Mouse (Mus musculus) neural tube, embryonic 15.5 days (tissue): ENCODE data around the gene Pcyox1. TPM values are rescaled to one million over a fixed set of nuclear protein-coding genes. Genes with fewer than 3 reads are reported as not detected.

Source experiments
- ATAC-seq: fragments of 200-750 bp; cut with Nextera tagmentation; 2 replicates; pipeline ENCODE4 v1.8.0; 2017; ENCODE audit warnings: mild to moderate bottlenecking, moderate TSS enrichment, moderate library complexity; ENCODE audit not compliant: low FRiP score
- H3K27ac ChIP-seq: fragments of 300-500 bp; sonication (generic); replicated peaks from 2 replicates; pipeline ENCODE4 v1.5.1; 2015; ENCODE audit warnings: mild to moderate bottlenecking, inconsistent platforms
- H3K27me3 ChIP-seq: fragments of 300-500 bp; sonication (generic); replicated peaks from 2 replicates; pipeline ENCODE4 v1.6.1; 2015; ENCODE audit warnings: inconsistent platforms
- H3K36me3 ChIP-seq: fragments of 300-500 bp; sonication (generic); 2 replicates; pipeline ENCODE4 v1.6.1; 2015; ENCODE audit warnings: inconsistent platforms
- H3K4me1 ChIP-seq: fragments of 300-500 bp; sonication (generic); 2 replicates; pipeline ENCODE4 v1.6.1; 2015; ENCODE audit warnings: inconsistent platforms
- H3K4me2 ChIP-seq: fragments of 300-500 bp; sonication (generic); 2 replicates; pipeline ENCODE4 v1.6.1; 2015; ENCODE audit warnings: inconsistent platforms, mild to moderate bottlenecking, moderate library complexity
- H3K4me3 ChIP-seq: fragments of 300-500 bp; sonication (generic); replicated peaks from 2 replicates; pipeline ENCODE4 v1.5.1; 2015; ENCODE audit warnings: mild to moderate bottlenecking, inconsistent platforms
- H3K9ac ChIP-seq: fragments of 300-500 bp; sonication (generic); replicated peaks from 2 replicates; pipeline ENCODE4 v1.6.1; 2015; ENCODE audit warnings: mild to moderate bottlenecking, inconsistent platforms
- H3K9me3 ChIP-seq: fragments of 300-500 bp; sonication (generic); replicated peaks from 2 replicates; pipeline ENCODE4 v1.6.1; 2016; ENCODE audit warnings: inconsistent platforms
- WGBS: fragments of 180-500 bp; shearing (Covaris S2); methylation state at CpG from one replicate; pipeline ENCODE4 v1.1.7; 2015; ENCODE audit warnings: mixed read lengths; 5-methylcytosine and 5-hydroxymethylcytosine counted together
- polyA plus RNA-seq: library from polyadenylated mRNA; unstranded; fragments of >200 nt; fragmentation: Nextera tagmentation; extraction: Ambion mirVana; gene quantifications from 2 replicates; pipeline ENCODE4 v1.2.1, GENCODE M21; 2015

The Pcyox1 gene
- 79.8 and 89.6 TPM in 2 replicates for polyA plus RNA-seq

GRCm38 (mm10) chr6:86396581-86397256 is at the start of gene Pcyox1:
Gene Pcyox1 (minus strand): TSS chr6:86397154.
- Histone ChIP-seq H3K9ac (peak within 1 kb of the TSS; percentile 99), H3K4me3 (peak within 1 kb of the TSS; percentile 98), H3K9me3 (no peaks in the 10 kb centered on the region), H3K27me3 (no peaks in the 10 kb centered on the region), H3K4me2 (peak within 1 kb of the TSS; percentile 82), H3K4me1 (peaks cover 42% of the 10 kb centered on the region), H3K27ac (peak within 1 kb of the TSS; percentile 96), H3K36me3 (peaks cover 13% of the 10 kb centered on the region)
- under 1% methylated on average over 50 of the region's 51 CpGs for WGBS
- peak; percentile 94 for ATAC-seq

- H3K27ac ChIP-seq, result no peak overlapping the region
- no peaks in the 10 kb centered on the region for H3K27me3 ChIP-seq
- H3K9me3 ChIP-seq, result no peaks in the 10 kb centered on the region
- 96% methylated on average over 18 of the region's 18 CpGs for WGBS
- no peaks in the 10 kb centered on the region for H3K4me1 ChIP-seq
- ATAC-seq, result no peak
- no peak overlapping the region for H3K4me3 ChIP-seq
- peaks cover 57% of the 10 kb centered on the region for H3K36me3 ChIP-seq
- no peak overlapping the region for H3K4me2 ChIP-seq
- H3K9ac ChIP-seq, result no peak overlapping the region
These were observed 48.6 kb upstream of the Pcyox1 start for GRCm38 (mm10) chr6:86445551-86445950.

GRCm38 (mm10) chr6:86441571-86441970 is 44.6 kb upstream of the Pcyox1 start:
- Histone ChIP-seq H3K9me3 (no peaks in the 10 kb centered on the region), H3K27me3 (no peaks in the 10 kb centered on the region), H3K4me3 (no peak overlapping the region), H3K4me2 (no peak overlapping the region), H3K4me1 (peaks cover 14% of the 10 kb centered on the region), H3K9ac (no peak overlapping the region), H3K27ac (no peak overlapping the region), H3K36me3 (peaks cover 34% of the 10 kb centered on the region)
- no peak for ATAC-seq
- WGBS, result 95% methylated on average over 10 of the region's 10 CpGs

- 89% methylated on average over 1 of the region's 1 CpGs for WGBS
- H3K9me3 ChIP-seq, result no peaks in the 10 kb centered on the region
- no peaks in the 10 kb centered on the region for H3K27me3 ChIP-seq
- peaks cover 14% of the 10 kb centered on the region for H3K4me1 ChIP-seq
- peak overlapping the region; percentile 78 for H3K4me2 ChIP-seq
- ATAC-seq, result no peak
- peak overlapping the region; percentile 96; the same call in 1 of the 2 replicates for H3K27ac ChIP-seq
- H3K36me3 ChIP-seq, result peaks cover 39% of the 10 kb centered on the region
- H3K9ac ChIP-seq, result peak overlapping the region; percentile 87; the same call in 1 of the 2 replicates
- peak overlapping the region; percentile 85 for H3K4me3 ChIP-seq
These were observed 42.6 kb upstream of the Pcyox1 start for GRCm38 (mm10) chr6:86439531-86439930.

- Histone ChIP-seq H3K9ac (peak overlapping the region; percentile 87), H3K36me3 (peaks cover 39% of the 10 kb centered on the region), H3K4me1 (peaks cover 14% of the 10 kb centered on the region), H3K27ac (peak overlapping the region; percentile 96), H3K4me3 (peak overlapping the region; percentile 85), H3K9me3 (no peaks in the 10 kb centered on the region), H3K4me2 (peak overlapping the region; percentile 78), H3K27me3 (no peaks in the 10 kb centered on the region)
- no peak for ATAC-seq
- WGBS, result 6% methylated on average over 13 of the region's 13 CpGs
These were observed 42.2 kb upstream of the Pcyox1 start for GRCm38 (mm10) chr6:86439119-86439496.

- Histone ChIP-seq H3K4me1 (peaks cover 14% of the 10 kb centered on the region), H3K9ac (peak within 1 kb of the TSS; percentile 87), H3K9me3 (no peaks in the 10 kb centered on the region), H3K4me3 (peak within 1 kb of the TSS; percentile 85), H3K36me3 (peaks cover 39% of the 10 kb centered on the region), H3K27ac (peak within 1 kb of the TSS; percentile 96), H3K27me3 (no peaks in the 10 kb centered on the region), H3K4me2 (peak within 1 kb of the TSS; percentile 78)
- peak; percentile 96 for ATAC-seq
- WGBS, result under 1% methylated on average over 59 of the region's 59 CpGs
These were observed 41.5 kb upstream of the Pcyox1 start, which contains the start of gene C87436 for GRCm38 (mm10) chr6:86438272-86439118. Gene C87436 (plus strand): TSS chr6:86438374.

DNA sequence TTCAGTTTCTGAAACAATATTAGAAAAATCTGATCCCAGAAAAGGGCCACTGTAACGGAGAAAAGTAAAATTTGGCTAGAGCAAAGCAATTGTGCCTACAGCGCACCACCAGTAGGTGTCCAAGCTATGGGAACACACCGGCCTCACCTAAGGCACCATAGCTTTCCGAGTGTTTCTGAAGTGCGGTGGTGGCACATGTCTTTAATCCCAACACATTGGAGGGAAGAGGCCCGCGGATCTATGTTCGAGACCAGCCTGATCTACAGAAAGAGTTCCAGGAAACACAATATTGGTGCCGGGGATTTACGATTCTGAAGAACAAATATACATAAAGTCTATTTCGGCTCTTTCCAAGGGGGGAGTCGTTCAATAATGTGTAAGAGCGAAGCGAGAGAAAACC is 40.8 kb upstream of the Pcyox1 start:
- H3K36me3 ChIP-seq, result peaks cover 40% of the 10 kb centered on the region
- no peaks in the 10 kb centered on the region for H3K9me3 ChIP-seq
- peak overlapping the region; percentile 78 for H3K4me2 ChIP-seq
- H3K27ac ChIP-seq, result peak overlapping the region; percentile 96
- H3K4me3 ChIP-seq, result peak overlapping the region; percentile 85
- peaks cover 14% of the 10 kb centered on the region for H3K4me1 ChIP-seq
- ATAC-seq, result peak; percentile 43
- 3% methylated on average over 14 of the region's 14 CpGs for WGBS
- no peaks in the 10 kb centered on the region for H3K27me3 ChIP-seq
- peak overlapping the region; percentile 87 for H3K9ac ChIP-seq

DNA sequence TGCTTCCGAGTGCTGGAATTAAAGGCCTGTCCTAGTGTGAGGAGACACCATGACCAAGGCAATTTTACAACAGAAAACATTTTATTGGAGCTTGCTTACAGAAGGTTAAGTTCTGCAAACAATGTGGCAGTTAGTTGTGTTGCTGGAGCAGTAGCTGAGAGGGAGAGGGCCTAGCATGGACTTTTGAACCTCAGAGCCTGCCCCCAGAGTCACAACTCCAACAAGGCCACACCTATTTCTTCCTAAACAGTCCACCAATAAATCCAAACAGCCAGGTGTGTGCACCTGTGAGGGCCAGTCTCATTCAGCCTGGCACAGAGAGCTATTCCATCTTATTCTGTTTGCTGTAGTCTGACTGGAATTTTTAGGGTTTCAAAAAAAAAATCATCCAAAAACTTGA is 36.7 kb upstream of the Pcyox1 start:
- Histone ChIP-seq H3K4me3 (no peak overlapping the region), H3K4me2 (no peak overlapping the region), H3K27me3 (no peaks in the 10 kb centered on the region), H3K9ac (no peak overlapping the region), H3K4me1 (0 out of 2 replicates have a peak, but pooled peaks cover 4% of the 10 kb centered on the region), H3K9me3 (no peaks in the 10 kb centered on the region), H3K36me3 (peaks cover 66% of the 10 kb centered on the region), H3K27ac (no peak overlapping the region)
- no peak for ATAC-seq
- WGBS, result 93% methylated on average over 1 of the region's 1 CpGs

DNA sequence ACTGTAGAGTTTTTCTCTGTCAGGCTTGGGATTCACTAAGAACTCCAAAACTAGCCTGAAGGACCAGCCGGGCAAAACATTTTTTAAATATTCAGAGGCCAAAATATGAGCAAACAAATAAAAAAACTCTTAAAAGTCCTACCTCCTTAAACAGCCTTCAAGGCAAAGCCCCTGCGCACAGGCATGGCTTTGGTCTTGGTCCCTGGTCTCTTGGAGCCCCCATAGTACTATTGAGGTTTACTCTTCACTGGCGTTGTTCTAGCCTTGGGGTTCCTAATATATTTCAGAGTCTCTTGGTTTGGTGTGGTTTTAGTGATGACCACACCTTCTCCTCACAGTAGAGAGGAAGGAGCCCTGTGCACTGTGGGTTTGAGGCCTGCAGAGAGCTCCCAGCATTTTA is 34.6 kb upstream of the Pcyox1 start:
- peaks cover 84% of the 10 kb centered on the region for H3K36me3 ChIP-seq
- no peak overlapping the region for H3K4me3 ChIP-seq
- ATAC-seq, result no peak
- 97% methylated on average over 3 of the region's 3 CpGs for WGBS
- no peak overlapping the region for H3K4me2 ChIP-seq
- no peaks in the 10 kb centered on the region for H3K27me3 ChIP-seq
- H3K4me1 ChIP-seq, result no peaks in the 10 kb centered on the region
- no peak overlapping the region for H3K9ac ChIP-seq
- no peak overlapping the region for H3K27ac ChIP-seq
- H3K9me3 ChIP-seq, result no peaks in the 10 kb centered on the region

- WGBS, result 98% methylated on average over 1 of the region's 1 CpGs
- Histone ChIP-seq H3K4me3 (no peak within 1 kb of the TSS), H3K27ac (no peak within 1 kb of the TSS), H3K9me3 (no peaks in the 10 kb centered on the region), H3K9ac (no peak within 1 kb of the TSS), H3K4me1 (no peaks in the 10 kb centered on the region), H3K4me2 (no peak within 1 kb of the TSS), H3K27me3 (no peaks in the 10 kb centered on the region), H3K36me3 (peaks cover 70% of the 10 kb centered on the region)
- ATAC-seq, result no peak
These were observed 29.4 kb upstream of the Pcyox1 start, which contains the start of gene Gm44790 for GRCm38 (mm10) chr6:86426358-86426757. Gene Gm44790 (plus strand): TSS chr6:86426658.

DNA sequence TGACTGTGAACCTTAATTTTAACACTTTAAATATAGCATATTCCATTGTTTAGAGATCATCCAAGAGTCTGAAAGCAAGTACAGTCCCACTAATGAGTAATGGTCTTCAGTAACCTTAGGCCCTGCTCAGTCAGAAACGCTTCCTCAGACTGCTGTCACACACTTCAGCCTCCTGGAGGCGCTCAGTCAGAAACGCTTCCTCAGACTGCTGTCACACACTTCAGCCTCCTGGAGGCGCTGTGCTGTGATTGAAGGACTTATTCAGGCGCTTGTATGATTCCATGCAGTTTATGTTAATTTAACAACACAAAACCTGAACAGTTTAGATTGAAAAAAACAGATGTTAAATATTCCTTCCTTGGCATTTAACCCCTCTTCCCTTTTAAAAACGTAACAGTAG is 23.5 kb upstream of the Pcyox1 start:
- Histone ChIP-seq H3K4me2 (no peak overlapping the region), H3K4me3 (no peak overlapping the region), H3K27ac (no peak overlapping the region), H3K36me3 (peaks cover 75% of the 10 kb centered on the region), H3K9me3 (no peaks in the 10 kb centered on the region), H3K27me3 (no peaks in the 10 kb centered on the region), H3K9ac (no peak overlapping the region), H3K4me1 (no peaks in the 10 kb centered on the region)
- ATAC-seq, result no peak
- WGBS, result 74% methylated on average over 6 of the region's 6 CpGs
